Comparison of ENCODE assay signal across 8 mouse cellular contexts in genomic region chr1:33908191-33908962, GRCm38 (mm10). TPM values are rescaled to one million over a fixed set of nuclear protein-coding genes. Genes with fewer than 3 reads are reported as not detected.
DNase-seq lines count a peak whose midpoint lies in the region; ATAC-seq and TF ChIP-seq lines count a peak whose summit lies in the region.

Gene Dst (plus strand): TSS chr1:33908225.

- no peak for TF ChIP-seq CTCF in bone marrow macrophage, adult 2 months (IDR thresholded peaks at IDR 0.05; ENCODE audit: low read depth, low read length)

- no peak for TF ChIP-seq POLR2A in bone marrow macrophage, adult 2 months (IDR thresholded peaks at IDR 0.05; ENCODE audit: borderline replicate concordance, low read depth, low read length)

- no peak for ATAC-seq in intestine, embryonic 15.5 days

- H3K27me3 ChIP-seq in intestine, embryonic 15.5 days (replicated peaks), result peaks cover 35% of the 10 kb centered on the region
- H3K27me3 ChIP-seq in midbrain, embryonic 10.5 days (ENCODE audit: low read depth, poor library complexity, severe bottlenecking), result peaks cover 54% of the 10 kb centered on the region

- H3K27ac ChIP-seq in bone marrow macrophage, adult 2 months (ENCODE audit: insufficient read depth, low read depth, low read length), result no peak within 1 kb of the TSS
- no peak within 1 kb of the TSS for H3K27ac ChIP-seq in intestine, embryonic 15.5 days
- H3K27ac ChIP-seq in midbrain, embryonic 10.5 days (replicated peaks), result peak within 1 kb of the TSS; percentile 87

- peak within 1 kb of the TSS; percentile 70 for H3K4me3 ChIP-seq in bone marrow macrophage, adult 2 months (ENCODE audit: insufficient read depth, low read length)
- peak within 1 kb of the TSS; percentile 59 for H3K4me3 ChIP-seq in intestine, embryonic 15.5 days (replicated peaks)
- peak within 1 kb of the TSS; percentile 71 for H3K4me3 ChIP-seq in midbrain, embryonic 10.5 days

- intact Hi-C loops in gastrocnemius, postnatal 14 days (cut with DNase I; ENCODE audit: low total_unique reads), result no loop called here

- WGBS in intestine, embryonic 15.5 days, result 4% methylated on average over 42 of the region's 44 CpGs
- WGBS in midbrain, embryonic 10.5 days, result 6% methylated on average over 39 of the region's 44 CpGs

- peak within 1 kb of the TSS; percentile 42 for H3K9ac ChIP-seq in intestine, embryonic 15.5 days

- H3K36me3 ChIP-seq in intestine, embryonic 15.5 days, result no peaks in the 10 kb centered on the region
- H3K36me3 ChIP-seq in midbrain, embryonic 10.5 days, result no peaks in the 10 kb centered on the region

- H3K9me3 ChIP-seq in intestine, embryonic 15.5 days, result no peaks in the 10 kb centered on the region
- H3K9me3 ChIP-seq in midbrain, embryonic 10.5 days (replicated peaks), result no peaks in the 10 kb centered on the region

- peak; percentile 22 for DNase-seq in retina, embryonic 14.5 days (ENCODE audit: low spot score)
- DNase-seq in retina, postnatal 1 day, result no peak
- no peak for DNase-seq in gastrocnemius, postnatal 14 days
- peak; percentile 54 for DNase-seq in midbrain, embryonic 10.5 days (ENCODE audit: low spot score)
- no peak for DNase-seq in urinary bladder, postnatal 10 days (ENCODE audit: low spot score)
- DNase-seq in urinary bladder, postnatal 25 days (ENCODE audit: low spot score), result no peak

- peak within 1 kb of the TSS; percentile 98 for H3K4me2 ChIP-seq in intestine, embryonic 15.5 days (replicated peaks)

- H3K4me1 ChIP-seq in bone marrow macrophage, adult 2 months (ENCODE audit: control insufficient read depth, insufficient read depth, low read length), result peaks cover 23% of the 10 kb centered on the region
- H3K4me1 ChIP-seq in intestine, embryonic 15.5 days (replicated peaks), result peaks cover 16% of the 10 kb centered on the region
- H3K4me1 ChIP-seq in midbrain, embryonic 10.5 days, result peaks cover 30% of the 10 kb centered on the region

RNA-seq across cellular contexts. Expression of gene Dst, which starts in this region (rescaled TPM):
- 8.0 and 8.5 TPM in 2 replicates for polyA plus RNA-seq in bone marrow macrophage, adult 2 months (2012; ENCODE audit: insufficient read depth, insufficient read length, missing spikeins)
- total RNA-seq in gastrocnemius, postnatal 14 days (2021), result 100 to 1,000 TPM; 121 to 150 TPM
- polyA plus RNA-seq in intestine, embryonic 15.5 days (2015; fragmentation: Nextera tagmentation; extraction: Ambion mirVana), result 19.2 and 20.1 TPM in 2 replicates
- 18.8 and 25.8 TPM in 2 replicates for polyA plus RNA-seq in midbrain, embryonic 10.5 days (2016; fragmentation: Nextera tagmentation; extraction: Ambion mirVana)

Comparison
In these comparisons a context has a peak if more than half of its experiments do, and no peak if none do; other contexts are left out.
1. DNase-seq: peak in retina, embryonic 14.5 days (single experiment) and midbrain, embryonic 10.5 days (single experiment); none in retina, postnatal 1 day (single experiment), gastrocnemius, postnatal 14 days (single experiment), urinary bladder, postnatal 10 days (single experiment) and urinary bladder, postnatal 25 days (single experiment).
2. Peak in every context shown above with its lines, with median percentiles within 50 percentile points of each other: H3K4me3 ChIP-seq.